Mouse (Mus musculus): Measurements from ENCODE around the gene Epb41l2.

Epb41l2 gene

GRCm38 (mm10) chr10:25365708-25366107 is 6.1 kb downstream of the Epb41l2 start:
- DNase-seq (ENCODE audit: low read depth, low spot score): no peak

- no peak for DNase-seq (ENCODE audit: low read depth, low spot score)
Measured at GRCm38 (mm10) chr10:25366691-25367090, 7.1 kb downstream of the Epb41l2 start.

GRCm38 (mm10) chr10:25368928-25369327 is 9.3 kb downstream of the Epb41l2 start:
- DNase-seq (ENCODE audit: low read depth, low spot score): no peak

GRCm38 (mm10) chr10:25369691-25370090 is 10.1 kb downstream of the Epb41l2 start:
- no peak for DNase-seq (ENCODE audit: low read depth, low spot score)

GRCm38 (mm10) chr10:25371336-25371735 is 11.7 kb downstream of the Epb41l2 start:
- DNase-seq (ENCODE audit: low read depth, low spot score): no peak

GRCm38 (mm10) chr10:25371915-25372371 is 12.3 kb downstream of the Epb41l2 start:
- DNase-seq (ENCODE audit: low read depth, low spot score): peak; percentile 66

- DNase-seq (ENCODE audit: low read depth, low spot score): peak; percentile 66
Measured at GRCm38 (mm10) chr10:25372510-25373148, 13.0 kb downstream of the Epb41l2 start.

GRCm38 (mm10) chr10:25375036-25375435 is 15.4 kb downstream of the Epb41l2 start:
- no peak for DNase-seq (ENCODE audit: low read depth, low spot score)

GRCm38 (mm10) chr10:25380746-25381481 is 21.3 kb downstream of the Epb41l2 start:
- no peak for DNase-seq (ENCODE audit: low read depth, low spot score)

- DNase-seq (ENCODE audit: low read depth, low spot score): peak; percentile 92
Measured at GRCm38 (mm10) chr10:25381951-25382350, 22.4 kb downstream of the Epb41l2 start.

- peak; percentile 61 for DNase-seq (ENCODE audit: low read depth, low spot score)
Measured at GRCm38 (mm10) chr10:25383171-25383570, 23.6 kb downstream of the Epb41l2 start.

- DNase-seq (ENCODE audit: low read depth, low spot score): peak; percentile 25
Measured at GRCm38 (mm10) chr10:25384391-25384790, 24.8 kb downstream of the Epb41l2 start.

GRCm38 (mm10) chr10:25385811-25386580 is 26.4 kb downstream of the Epb41l2 start:
- no peak for DNase-seq (ENCODE audit: low read depth, low spot score)

GRCm38 (mm10) chr10:25386868-25387267 is 27.3 kb downstream of the Epb41l2 start:
- DNase-seq (ENCODE audit: low read depth, low spot score): peak; percentile 31

GRCm38 (mm10) chr10:25387268-25387667 is 27.7 kb downstream of the Epb41l2 start:
- peak; percentile 35 for DNase-seq (ENCODE audit: low read depth, low spot score)

GRCm38 (mm10) chr10:25392786-25393185 is 33.2 kb downstream of the Epb41l2 start:
- DNase-seq (ENCODE audit: low read depth, low spot score): no peak

- DNase-seq (ENCODE audit: low read depth, low spot score): no peak
Measured at GRCm38 (mm10) chr10:25393721-25394120, 34.1 kb downstream of the Epb41l2 start.

GRCm38 (mm10) chr10:25395236-25395886 is 35.8 kb downstream of the Epb41l2 start:
- no peak for DNase-seq (ENCODE audit: low read depth, low spot score)

GRCm38 (mm10) chr10:25396859-25397258 is 37.3 kb downstream of the Epb41l2 start:
- no peak for DNase-seq (ENCODE audit: low read depth, low spot score)

- no peak for DNase-seq (ENCODE audit: low read depth, low spot score)
Measured at GRCm38 (mm10) chr10:25397767-25398690, 38.4 kb downstream of the Epb41l2 start.

- DNase-seq (ENCODE audit: low read depth, low spot score): no peak
Measured at GRCm38 (mm10) chr10:25399016-25399415, 39.4 kb downstream of the Epb41l2 start.

Measured in R1 (cell line).